Mouse (Mus musculus) intestine, postnatal 0 days (tissue): ENCODE results near the gene Chrdl1. TPM values are rescaled to one million over a fixed set of nuclear protein-coding genes. Genes with fewer than 3 reads are reported as not detected.

ENCODE experiments used
- ATAC-seq: fragments of 200-750 bp; cut with Nextera tagmentation; 2 replicates; pipeline ENCODE4 v1.8.0; 2017; ENCODE audit warnings: mild to moderate bottlenecking, moderate TSS enrichment, moderate library complexity
- H3K27ac ChIP-seq: fragments of 300-500 bp; sonication (generic); 2 replicates; pipeline ENCODE4 v1.5.1; 2014; ENCODE audit warnings: mild to moderate bottlenecking, low read depth, low read length, moderate library complexity
- H3K27me3 ChIP-seq: fragments of 300-500 bp; sonication (generic); replicated peaks from 2 replicates; pipeline ENCODE4 v1.6.1; 2014; ENCODE audit warnings: low read length, mixed read lengths; ENCODE audit not compliant: control insufficient read depth, insufficient read depth
- H3K36me3 ChIP-seq: fragments of 300-500 bp; sonication (generic); 2 replicates; pipeline ENCODE4 v1.6.1; 2014; ENCODE audit warnings: mild to moderate bottlenecking, moderate library complexity; ENCODE audit not compliant: control insufficient read depth, insufficient read depth
- H3K4me1 ChIP-seq: fragments of 300-500 bp; sonication (generic); replicated peaks from 2 replicates; pipeline ENCODE4 v1.6.1; 2014; ENCODE audit warnings: antibody characterized with exemption, low read length, mixed read lengths; ENCODE audit not compliant: control insufficient read depth, insufficient read depth
- H3K4me2 ChIP-seq: fragments of 300-500 bp; sonication (generic); replicated peaks from 2 replicates; pipeline ENCODE4 v1.6.1; 2014; ENCODE audit warnings: low read depth, mild to moderate bottlenecking, moderate library complexity
- H3K4me3 ChIP-seq: fragments of 300-500 bp; sonication (generic); 2 replicates; pipeline ENCODE4 v1.5.1; 2014; ENCODE audit warnings: low read depth, low read length
- H3K9ac ChIP-seq: fragments of 300-500 bp; sonication (generic); 2 replicates; pipeline ENCODE4 v1.6.1; 2014; ENCODE audit warnings: mild to moderate bottlenecking, low read depth, low read length
- H3K9me3 ChIP-seq: fragments of 300-500 bp; sonication (generic); 2 replicates; pipeline ENCODE4 v1.6.1; 2016; ENCODE audit warnings: mixed run types; ENCODE audit not compliant: control insufficient read depth
- CTCF ChIP-seq: sonication (generic); IDR thresholded peaks from 2 replicates; pipeline ENCODE4 v1.5.1; 2016; ENCODE audit warnings: low read depth, mild to moderate bottlenecking, control low read depth, antibody characterized with exemption, moderate library complexity
- WGBS: fragments of 180-500 bp; shearing (Covaris S2); extraction: QIAGEN DNeasy Blood & Tissue Kit; methylation state at CpG from one replicate; pipeline ENCODE4 v1.1.7; 2014; 5-methylcytosine and 5-hydroxymethylcytosine counted together
- polyA plus RNA-seq: library from polyadenylated mRNA; unstranded; fragments of >200 nt; fragmentation: Nextera tagmentation; extraction: Ambion mirVana; gene quantifications from 2 replicates; pipeline ENCODE4 v1.2.1, GENCODE M21; 2015

The Chrdl1 gene
- polyA plus RNA-seq = 6.0 TPM in 2 replicates

DNA sequence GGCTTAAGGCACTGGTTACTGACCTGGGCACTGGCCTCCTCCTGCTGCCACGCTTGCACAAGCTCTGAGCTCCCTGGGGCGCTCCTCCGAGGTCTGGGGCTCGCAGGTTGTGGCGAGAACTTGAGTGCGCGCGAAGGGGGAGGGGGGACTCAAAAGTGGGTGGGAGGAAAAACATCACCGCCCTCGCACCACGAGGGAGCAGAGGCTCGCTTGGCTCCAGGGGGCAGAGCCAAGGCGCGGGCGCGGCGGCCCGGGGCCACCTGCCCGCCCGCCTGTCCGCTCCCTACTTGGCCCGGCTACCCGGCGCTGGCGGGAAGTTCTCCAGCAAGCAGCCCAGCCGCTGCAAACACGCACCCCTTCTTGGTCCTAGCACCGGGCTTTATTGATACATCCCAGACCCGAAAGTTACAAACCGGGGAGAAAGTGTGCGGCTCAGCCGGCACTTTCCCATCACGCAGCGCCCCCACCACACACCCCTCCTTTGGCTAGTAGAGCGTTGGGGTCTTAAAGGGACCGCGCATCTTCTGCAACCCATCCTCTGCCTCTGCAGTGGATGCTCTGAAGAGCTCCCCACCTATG, at the start of gene Chrdl1:
Chrdl1 (minus strand) TSS at position 472 of the 579 bp plus-strand sequence.
- Histone ChIP-seq H3K36me3 (no peaks in the 10 kb centered on the region), H3K27me3 (0 out of 2 replicates have a peak, but pooled peaks cover 5% of the 10 kb centered on the region), H3K4me3 (peak within 1 kb of the TSS; percentile 26), H3K4me2 (peak within 1 kb of the TSS; percentile 60), H3K27ac (no peak within 1 kb of the TSS), H3K4me1 (no peaks in the 10 kb centered on the region), H3K9me3 (no peaks in the 10 kb centered on the region), H3K9ac (no peak within 1 kb of the TSS)
- no peak for TF ChIP-seq CTCF
- 13% methylated on average over 30 of the region's 37 CpGs for WGBS
- no peak for ATAC-seq

DNA sequence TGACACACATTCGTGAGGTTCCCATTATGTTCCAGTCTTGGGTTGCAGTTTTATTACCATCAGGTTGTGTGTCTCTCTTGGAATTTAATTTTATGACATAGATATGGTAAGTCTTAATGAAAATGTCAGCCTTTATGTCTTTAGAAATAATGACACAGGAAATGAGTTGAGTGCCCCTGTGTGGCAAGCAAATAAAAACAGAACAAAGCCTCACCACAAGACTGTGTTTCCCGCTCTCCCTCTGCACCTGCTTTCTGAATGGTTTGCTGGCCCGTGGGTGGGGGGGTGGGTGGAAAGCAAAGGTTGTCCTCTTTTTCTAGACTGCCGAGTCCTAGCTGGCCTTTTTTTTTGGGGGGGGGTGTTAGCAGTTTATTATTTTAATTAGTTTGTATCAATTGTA, 48.6 kb upstream of the Chrdl1 start:
- Histone ChIP-seq H3K9me3 (no peaks in the 10 kb centered on the region), H3K9ac (no peak overlapping the region), H3K27me3 (no peaks in the 10 kb centered on the region), H3K4me2 (no peak overlapping the region), H3K4me3 (no peak overlapping the region), H3K27ac (no peak overlapping the region), H3K4me1 (no peaks in the 10 kb centered on the region), H3K36me3 (no peaks in the 10 kb centered on the region)
- WGBS = 62% methylated on average over 4 of the region's 4 CpGs
- no peak for TF ChIP-seq CTCF
- no peak for ATAC-seq

DNA sequence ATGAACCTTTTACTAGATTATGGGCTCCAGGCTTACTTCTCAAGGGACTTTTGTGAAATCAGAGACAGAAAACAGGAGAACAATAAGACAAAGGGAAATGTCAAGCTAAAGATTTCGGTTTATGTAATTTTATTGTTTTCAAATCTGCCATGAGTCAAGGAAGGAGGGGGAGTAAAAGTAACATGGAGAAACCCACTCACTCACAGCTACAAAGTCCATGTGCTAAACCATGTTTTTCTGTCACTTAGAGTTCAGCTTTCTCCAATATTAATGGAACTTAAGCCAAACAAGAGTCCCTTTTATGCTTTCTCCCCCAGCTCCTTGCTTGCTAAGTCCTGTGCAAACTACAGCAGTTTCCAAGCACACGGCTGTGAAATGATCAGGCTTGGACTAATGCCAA, 10.5 kb upstream of the Chrdl1 start:
- Histone ChIP-seq H3K36me3 (no peaks in the 10 kb centered on the region), H3K27ac (no peak overlapping the region), H3K9me3 (no peaks in the 10 kb centered on the region), H3K4me1 (no peaks in the 10 kb centered on the region), H3K9ac (no peak overlapping the region), H3K27me3 (no peaks in the 10 kb centered on the region), H3K4me3 (no peak overlapping the region), H3K4me2 (no peak overlapping the region)
- WGBS = 45% methylated on average over 2 of the region's 2 CpGs
- no peak for TF ChIP-seq CTCF
- ATAC-seq = no peak

GRCm38 (mm10) chrX:143366256-143366959, 27.7 kb downstream of the Chrdl1 start:
- no peak overlapping the region for H3K4me2 ChIP-seq
- H3K9me3 ChIP-seq = no peaks in the 10 kb centered on the region
- H3K9ac ChIP-seq = no peak overlapping the region
- WGBS = 76% methylated on average over 4 of the region's 4 CpGs
- no peak overlapping the region for H3K27ac ChIP-seq
- no peaks in the 10 kb centered on the region for H3K27me3 ChIP-seq
- no peak for TF ChIP-seq CTCF
- no peaks in the 10 kb centered on the region for H3K36me3 ChIP-seq
- H3K4me1 ChIP-seq = no peaks in the 10 kb centered on the region
- no peak overlapping the region for H3K4me3 ChIP-seq
- ATAC-seq = no peak

- no peak overlapping the region for H3K4me3 ChIP-seq
- no peaks in the 10 kb centered on the region for H3K9me3 ChIP-seq
- WGBS = 61% methylated on average over 5 of the region's 5 CpGs
- no peak for ATAC-seq
- no peak overlapping the region for H3K27ac ChIP-seq
- H3K4me1 ChIP-seq = no peaks in the 10 kb centered on the region
- TF ChIP-seq CTCF = no peak
- no peak overlapping the region for H3K4me2 ChIP-seq
- no peaks in the 10 kb centered on the region for H3K36me3 ChIP-seq
- H3K9ac ChIP-seq = no peak overlapping the region
- no peaks in the 10 kb centered on the region for H3K27me3 ChIP-seq
Observed at GRCm38 (mm10) chrX:143347227-143347626, 46.8 kb downstream of the Chrdl1 start.

GRCm38 (mm10) chrX:143346739-143347138, 47.3 kb downstream of the Chrdl1 start:
- TF ChIP-seq CTCF = no peak
- ATAC-seq = no peak
- no peak overlapping the region for H3K9ac ChIP-seq
- no peak overlapping the region for H3K27ac ChIP-seq
- no peaks in the 10 kb centered on the region for H3K9me3 ChIP-seq
- no peak overlapping the region for H3K4me3 ChIP-seq
- no peak overlapping the region for H3K4me2 ChIP-seq
- H3K27me3 ChIP-seq = no peaks in the 10 kb centered on the region
- WGBS = 49% methylated on average over 3 of the region's 3 CpGs
- no peaks in the 10 kb centered on the region for H3K36me3 ChIP-seq
- H3K4me1 ChIP-seq = no peaks in the 10 kb centered on the region
